Mouse (Mus musculus) neural tube, embryonic 14.5 days (tissue): ENCODE results near the gene Eif1. TPM values are rescaled to one million over a fixed set of nuclear protein-coding genes. Genes with fewer than 3 reads are reported as not detected.
"Not testable (repeated sequence)": the region's sequence is repeated elsewhere in the genome, so short reads cannot be mapped to it uniquely, and the experiment has no call there.

Experiments used
- ATAC-seq: fragments of 200-750 bp; cut with Nextera tagmentation; 2 replicates; pipeline ENCODE4 v1.8.0; 2017; ENCODE audit warnings: low read depth, mild to moderate bottlenecking, moderate TSS enrichment, moderate library complexity
- H3K27ac ChIP-seq: fragments of 300-500 bp; sonication (generic); 2 replicates; pipeline ENCODE4 v1.5.1; 2014; ENCODE audit warnings: low read depth, mild to moderate bottlenecking, control low read depth, low read length, moderate library complexity, mixed read lengths
- H3K27me3 ChIP-seq: fragments of 300-500 bp; sonication (generic); 2 replicates; pipeline ENCODE4 v1.6.1; 2014; ENCODE audit warnings: low read length; ENCODE audit not compliant: control insufficient read depth, insufficient read depth
- H3K36me3 ChIP-seq: fragments of 300-500 bp; sonication (generic); 2 replicates; pipeline ENCODE4 v1.6.1; 2014; ENCODE audit warnings: low read length, mixed read lengths; ENCODE audit not compliant: control insufficient read depth, insufficient read depth
- H3K4me1 ChIP-seq: fragments of 300-500 bp; sonication (generic); 2 replicates; pipeline ENCODE4 v1.6.1; 2014; ENCODE audit warnings: low read length; ENCODE audit not compliant: control insufficient read depth, insufficient read depth
- H3K4me2 ChIP-seq: fragments of 300-500 bp; sonication (generic); 2 replicates; pipeline ENCODE4 v1.6.1; 2014; ENCODE audit warnings: mild to moderate bottlenecking, low read depth, low read length, control low read depth
- H3K4me3 ChIP-seq: fragments of 300-500 bp; sonication (generic); 2 replicates; pipeline ENCODE4 v1.5.1; 2014; ENCODE audit warnings: low read depth, low read length, control low read depth, mixed read lengths
- H3K9ac ChIP-seq: fragments of 300-500 bp; sonication (generic); replicated peaks from 2 replicates; pipeline ENCODE4 v1.6.1; 2014; ENCODE audit warnings: low read depth, mild to moderate bottlenecking, control low read depth, low read length, mixed read lengths
- H3K9me3 ChIP-seq: fragments of 300-500 bp; sonication (generic); 2 replicates; pipeline ENCODE4 v1.6.1; 2016; ENCODE audit warnings: low read length; ENCODE audit not compliant: control insufficient read depth
- WGBS: fragments of 180-500 bp; shearing (Covaris S2); extraction: QIAGEN DNeasy Blood & Tissue Kit; methylation state at CpG from one replicate; pipeline ENCODE4 v1.1.7; 2014; 5-methylcytosine and 5-hydroxymethylcytosine counted together
- polyA plus RNA-seq: library from polyadenylated mRNA; unstranded; fragments of >200 nt; fragmentation: Nextera tagmentation; extraction: Ambion mirVana; gene quantifications from 2 replicates; pipeline ENCODE4 v1.2.1, GENCODE M21; 2014

The Eif1 gene
- polyA plus RNA-seq, 1 experiment from 2014 or later: 1,262 TPM

DNA sequence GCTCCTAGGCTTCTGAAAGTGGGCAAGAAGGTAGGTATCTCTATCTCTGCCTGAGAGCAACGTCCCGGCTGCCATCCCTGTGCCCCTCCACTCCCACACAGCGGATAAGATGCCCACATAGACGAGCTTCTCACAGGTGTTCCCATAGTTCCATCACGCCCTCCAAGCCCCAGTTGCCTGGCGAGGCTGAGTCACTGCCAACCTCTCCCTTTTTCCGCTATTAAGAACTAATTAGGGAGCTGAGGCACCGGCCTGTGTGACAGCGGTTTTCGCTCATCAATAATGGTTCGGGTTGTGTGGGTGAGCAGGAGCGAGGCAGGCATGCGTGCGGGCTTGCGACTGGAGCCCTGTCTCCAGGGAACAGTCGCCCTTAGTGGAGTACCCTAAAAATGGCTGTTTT lies 10.6 kb downstream of the Eif1 start:
- no peak overlapping the region for H3K4me2 ChIP-seq
- no peak for ATAC-seq
- H3K4me3 ChIP-seq: no peak overlapping the region
- 35% methylated on average over 16 of the region's 16 CpGs for whole genome bisulfite sequencing
- H3K36me3 ChIP-seq: no peaks in the 10 kb centered on the region
- H3K9ac ChIP-seq: no peak overlapping the region
- H3K9me3 ChIP-seq: no peaks in the 10 kb centered on the region
- no peak overlapping the region for H3K27ac ChIP-seq
- H3K4me1 ChIP-seq: peaks cover 24% of the 10 kb centered on the region
- H3K27me3 ChIP-seq: no peaks in the 10 kb centered on the region

DNA sequence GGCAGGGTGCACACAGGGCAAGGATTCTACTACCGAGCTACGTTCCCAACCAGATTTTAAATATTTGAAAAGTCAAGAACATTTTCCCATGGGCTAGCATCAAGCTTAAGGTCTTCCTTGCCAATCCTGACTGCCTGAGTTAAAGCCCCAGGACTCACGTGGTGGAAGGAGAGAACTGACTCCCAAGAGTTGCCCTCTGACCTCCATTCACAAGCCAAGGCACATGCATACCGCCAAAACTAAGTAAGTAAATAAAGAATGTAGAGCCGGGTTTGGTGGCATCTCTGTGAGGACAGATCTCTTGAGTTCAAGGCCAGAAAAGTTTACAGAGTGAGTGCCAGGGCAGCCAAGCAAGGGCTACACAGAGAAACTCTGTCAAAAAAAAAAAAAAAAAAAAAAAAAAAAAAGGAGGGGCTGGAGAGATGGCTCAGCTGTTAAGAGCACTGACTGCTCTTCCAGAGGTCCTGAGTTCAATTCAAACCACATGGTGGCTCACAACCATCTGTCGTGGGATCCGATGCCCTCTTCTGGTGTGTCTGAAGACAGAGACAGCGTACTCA lies 11.2 kb downstream of the Eif1 start:
- not testable (repeated sequence) for ATAC-seq, H3K9ac ChIP-seq, H3K27ac ChIP-seq, H3K36me3 ChIP-seq, H3K4me3 ChIP-seq, H3K9me3 ChIP-seq, H3K27me3 ChIP-seq, H3K4me2 ChIP-seq
- WGBS: 68% methylated on average over 8 of the region's 8 CpGs
- peaks cover 26% of the 10 kb centered on the region for H3K4me1 ChIP-seq

GRCm38 (mm10) chr11:100332766-100333515 lies 13.3 kb downstream of the Eif1 start:
- Histone ChIP-seq H3K4me1 (peaks cover 30% of the 10 kb centered on the region), H3K4me3 (no peak overlapping the region), H3K36me3 (no peaks in the 10 kb centered on the region), H3K9me3 (no peaks in the 10 kb centered on the region), H3K9ac (0 out of 2 replicates have a peak overlapping the region, but pooled peaks have one; percentile 37), H3K4me2 (peak overlapping the region; percentile 14; the same call in 1 of the 2 replicates), H3K27me3 (no peaks in the 10 kb centered on the region), H3K27ac (peak overlapping the region; percentile 87)
- 27% methylated on average over 9 of the region's 9 CpGs for WGBS
- ATAC-seq: peak; percentile 75

DNA sequence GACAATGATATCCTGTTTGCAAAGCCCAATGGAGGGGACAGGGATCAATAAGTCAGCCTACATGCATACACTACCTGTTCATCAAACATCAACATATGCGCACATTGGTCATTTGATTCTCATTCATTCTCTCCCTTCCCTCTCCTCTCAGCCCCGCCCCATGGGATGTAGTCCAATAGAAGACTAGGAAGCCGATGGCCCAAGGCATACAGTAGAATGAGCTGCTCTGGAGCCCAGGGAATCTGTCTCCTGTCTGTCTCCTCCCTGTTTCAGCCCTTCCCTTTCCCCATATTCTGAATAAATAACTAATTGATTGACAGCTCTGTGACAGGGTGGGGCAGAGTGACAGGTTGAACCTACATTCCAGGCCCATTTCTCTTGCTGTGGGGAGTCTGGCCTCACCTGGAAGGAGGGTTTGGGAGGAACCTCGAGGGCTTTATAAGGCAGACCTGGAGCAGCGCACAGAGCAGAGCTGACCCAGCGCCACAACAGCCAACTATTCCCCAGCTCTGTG lies 14.3 kb downstream of the Eif1 start, which contains the start of gene Gast:
Gast (plus strand) TSS at position 464 of the 514 bp plus-strand sequence.
- H3K4me3 ChIP-seq: no peak within 1 kb of the TSS
- H3K9ac ChIP-seq: no peak within 1 kb of the TSS
- H3K27ac ChIP-seq: peak within 1 kb of the TSS; percentile 87
- H3K4me1 ChIP-seq: peaks cover 30% of the 10 kb centered on the region
- no peaks in the 10 kb centered on the region for H3K9me3 ChIP-seq
- no peaks in the 10 kb centered on the region for H3K27me3 ChIP-seq
- no peak within 1 kb of the TSS for H3K4me2 ChIP-seq
- WGBS: 82% methylated on average over 6 of the region's 6 CpGs
- ATAC-seq: no peak
- H3K36me3 ChIP-seq: no peaks in the 10 kb centered on the region

- 0 out of 2 replicates have a peak, but pooled peaks have one; percentile 39 for ATAC-seq
- H3K4me3 ChIP-seq: no peak overlapping the region
- H3K36me3 ChIP-seq: no peaks in the 10 kb centered on the region
- no peaks in the 10 kb centered on the region for H3K9me3 ChIP-seq
- no peaks in the 10 kb centered on the region for H3K27me3 ChIP-seq
- no peak overlapping the region for H3K4me2 ChIP-seq
- H3K4me1 ChIP-seq: peaks cover 24% of the 10 kb centered on the region
- no peak overlapping the region for H3K9ac ChIP-seq
- WGBS: 22% methylated on average over 3 of the region's 3 CpGs
- 0 out of 2 replicates have a peak overlapping the region, but pooled peaks have one; percentile 34 for H3K27ac ChIP-seq
Measured at GRCm38 (mm10) chr11:100335731-100336130, 16.0 kb downstream of the Eif1 start.

- Histone ChIP-seq H3K4me1 (no peaks in the 10 kb centered on the region), H3K27me3 (no peaks in the 10 kb centered on the region), H3K27ac (no peak overlapping the region), H3K4me2 (no peak overlapping the region), H3K9me3 (no peaks in the 10 kb centered on the region), H3K4me3 (no peak overlapping the region), H3K36me3 (no peaks in the 10 kb centered on the region), H3K9ac (no peak overlapping the region)
- no peak for ATAC-seq
- 90% methylated on average over 10 of the region's 10 CpGs for WGBS
Measured at GRCm38 (mm10) chr11:100344269-100344668, 24.6 kb downstream of the Eif1 start.

GRCm38 (mm10) chr11:100352076-100352857 lies 32.6 kb downstream of the Eif1 start:
- Histone ChIP-seq H3K9ac (no peak overlapping the region), H3K9me3 (no peaks in the 10 kb centered on the region), H3K4me3 (no peak overlapping the region), H3K27ac (no peak overlapping the region), H3K27me3 (0 out of 2 replicates have a peak, but pooled peaks cover 2% of the 10 kb centered on the region), H3K36me3 (no peaks in the 10 kb centered on the region), H3K4me1 (peaks cover 7% of the 10 kb centered on the region; the same call in 1 of the 2 replicates), H3K4me2 (no peak overlapping the region)
- no peak; the same call in 1 of the 2 replicates for ATAC-seq
- whole genome bisulfite sequencing: 34% methylated on average over 10 of the region's 10 CpGs

GRCm38 (mm10) chr11:100355151-100355951 lies 35.7 kb downstream of the Eif1 start:
- WGBS: 1% methylated on average over 54 of the region's 54 CpGs
- Histone ChIP-seq H3K9me3 (no peaks in the 10 kb centered on the region), H3K4me3 (peak overlapping the region; percentile 63), H3K36me3 (no peaks in the 10 kb centered on the region), H3K9ac (peak overlapping the region; percentile 50), H3K27me3 (0 out of 2 replicates have a peak, but pooled peaks cover 4% of the 10 kb centered on the region), H3K4me1 (peaks cover 7% of the 10 kb centered on the region; the same call in 1 of the 2 replicates), H3K4me2 (peak overlapping the region; percentile 99), H3K27ac (peak overlapping the region; percentile 46)
- ATAC-seq: peak; percentile 48
